Mouse (Mus musculus) gastrocnemius, postnatal 4 days (tissue): ENCODE measurements around the gene Tmed2. TPM values are rescaled to one million over a fixed set of nuclear protein-coding genes. Genes with fewer than 3 reads are reported as not detected.
"Not testable (repeated sequence)": the region's sequence is repeated elsewhere in the genome, so short reads cannot be mapped to it uniquely, and the experiment has no call there.

Experiments
- DNase-seq, 2 experiments: peaks; one replicate each; pipeline ENCODE4 v3.0.0; 2021 to 2022; ENCODE audit warnings: low spot score in 2 of 2, mixed read lengths in 2 of 2
- total RNA-seq, 2 experiments: library from RNA; stranded (reverse); gene quantifications; 2 replicates each; pipeline ENCODE4 v1.2.3; 2021

Tmed2 gene
- total RNA-seq, 2 experiments from 2014 or later: 174 to 192 TPM

DNA sequence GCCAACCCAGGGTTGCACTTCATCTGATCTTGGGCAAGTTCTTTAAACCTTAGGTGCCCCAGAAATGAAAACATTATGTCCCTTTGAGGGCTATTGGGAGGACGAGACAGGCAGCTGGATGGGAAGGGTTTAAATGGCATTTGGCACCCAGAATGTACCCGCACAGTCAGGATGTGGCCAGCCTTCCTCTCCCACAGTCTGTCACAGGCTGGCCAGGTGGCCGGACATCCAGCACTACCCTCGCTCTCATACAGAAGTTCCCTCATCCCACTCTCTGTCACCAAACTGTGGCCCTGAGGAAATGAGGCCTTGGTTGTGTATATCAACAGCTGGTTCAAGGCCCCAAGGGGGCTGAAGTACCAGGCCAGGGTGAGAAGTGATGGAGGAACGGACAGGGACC, 15.6 kb upstream of the Tmed2 start:
- no peak for DNase-seq

DNA sequence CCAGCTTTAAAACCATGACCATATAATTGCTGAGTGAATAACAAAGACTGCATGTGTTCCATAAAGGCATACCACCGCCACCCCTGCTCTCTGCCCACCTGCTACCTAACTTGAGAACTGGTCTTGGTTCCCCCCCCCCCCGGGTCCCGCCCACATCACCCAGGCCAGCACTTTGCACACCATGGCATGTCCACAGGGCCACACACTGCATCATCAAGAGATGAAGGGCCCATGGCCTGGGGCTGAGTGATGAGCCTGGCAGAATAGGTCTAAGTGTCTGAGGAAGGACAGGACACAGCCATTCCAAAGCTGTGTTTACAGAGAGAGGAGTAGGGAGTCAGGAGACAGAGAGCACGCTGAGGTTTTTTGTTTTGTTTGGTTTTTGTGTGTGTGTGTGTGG, 12.1 kb upstream of the Tmed2 start:
- no peak for DNase-seq

DNA sequence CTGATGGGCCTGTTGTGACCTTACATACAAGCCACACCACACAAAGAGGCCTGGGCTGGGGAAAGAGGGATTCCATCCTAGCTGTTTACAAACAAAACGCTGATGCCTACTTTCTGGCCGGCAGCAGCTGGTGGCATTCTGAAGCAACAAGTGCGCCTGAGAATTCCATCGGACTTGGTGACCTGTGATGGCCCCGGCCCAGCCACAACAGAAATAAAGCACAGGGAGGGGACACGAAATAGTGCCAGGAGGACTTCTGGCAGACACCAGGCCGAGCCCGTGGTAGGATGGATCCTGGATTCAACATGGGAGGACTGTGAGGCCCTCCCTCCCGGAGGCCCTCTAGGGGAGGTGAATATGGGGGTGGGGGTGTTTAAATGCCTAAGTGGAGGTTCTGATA, 11.7 kb upstream of the Tmed2 start:
- DNase-seq: peak in 1 of 2 experiments; percentile 38

DNA sequence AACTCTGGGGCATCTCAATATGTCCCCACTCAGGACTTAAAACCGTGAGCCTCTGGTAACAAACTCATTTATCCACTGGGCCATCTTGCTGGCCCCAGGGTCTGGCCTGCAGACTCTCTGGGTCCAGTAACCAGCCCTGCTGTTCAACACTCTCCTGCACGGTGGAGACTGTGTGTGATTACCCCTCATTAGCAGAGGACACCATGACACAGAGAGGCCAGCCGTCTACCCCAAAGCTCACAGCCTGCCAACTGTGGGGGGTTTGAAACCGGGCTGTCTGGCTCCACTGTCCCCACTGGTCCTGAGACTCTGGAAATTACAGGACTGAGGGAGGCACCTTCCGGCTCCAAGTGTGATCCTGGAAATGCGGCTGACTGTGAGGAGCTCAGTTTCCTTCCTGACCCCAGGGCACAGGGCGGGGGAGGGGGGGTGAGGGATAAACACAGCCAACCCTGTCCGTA, 11.3 kb upstream of the Tmed2 start:
- DNase-seq: no peak

- no peak for DNase-seq
These were observed 10.8 kb upstream of the Tmed2 start for GRCm38 (mm10) chr5:124529697-124530096.

- DNase-seq: peak; percentile 76 to 86
These were observed 9.6 kb upstream of the Tmed2 start, which contains the start of gene Rilpl1 for GRCm38 (mm10) chr5:124530655-124531582. TSS of gene Rilpl1 (minus strand) at chr5:124531391.

GRCm38 (mm10) chr5:124531583-124531930, 8.9 kb upstream of the Tmed2 start:
- no peak for DNase-seq

DNA sequence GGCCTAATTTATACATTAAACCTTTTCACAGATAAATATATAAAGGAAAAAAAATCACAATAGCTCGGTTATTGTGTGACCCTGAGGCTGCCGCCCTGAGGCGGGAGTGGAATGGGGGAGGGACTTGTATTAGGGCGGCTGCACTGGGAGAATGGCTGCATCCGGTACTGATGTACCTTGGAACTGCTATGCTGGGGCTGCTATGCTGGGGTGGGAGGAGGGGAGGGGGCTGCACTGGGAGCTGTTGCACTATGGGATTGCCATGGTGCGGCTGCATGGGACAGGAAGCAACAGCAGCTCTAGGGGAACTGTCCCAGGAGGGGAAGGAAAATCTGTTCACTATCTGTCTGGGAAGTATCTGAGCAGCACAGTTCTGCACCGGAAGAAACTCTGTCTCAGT, 8.0 kb upstream of the Tmed2 start:
- no peak for DNase-seq

GRCm38 (mm10) chr5:124535016-124535415, 5.5 kb upstream of the Tmed2 start:
- no peak for DNase-seq

DNA sequence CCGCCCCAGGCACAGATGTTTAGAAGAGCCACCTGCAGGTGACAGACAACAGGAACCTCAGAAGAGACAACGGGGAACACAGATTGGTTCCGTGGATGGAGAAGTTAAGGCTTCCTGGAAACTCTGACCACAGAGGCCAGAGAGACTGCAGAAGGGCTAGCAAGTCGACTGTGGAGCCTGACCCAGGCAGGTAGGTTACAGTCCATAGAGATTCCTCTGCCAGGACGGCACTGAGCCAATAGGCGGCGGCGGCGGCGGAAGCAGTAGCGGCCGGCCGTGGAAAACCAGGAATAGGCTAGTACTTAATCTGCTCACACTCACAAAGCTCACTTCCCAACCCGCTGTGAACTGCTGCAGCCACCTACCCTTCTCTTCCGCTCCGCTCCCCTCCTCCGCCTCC, 3.7 kb upstream of the Tmed2 start:
- DNase-seq: peak in 1 of 2 experiments; percentile 37

GRCm38 (mm10) chr5:124538813-124539792, 1.4 kb upstream of the Tmed2 start:
- no peak for DNase-seq

GRCm38 (mm10) chr5:124539905-124540304, 590 bp upstream of the Tmed2 start:
- no peak for DNase-seq

DNA sequence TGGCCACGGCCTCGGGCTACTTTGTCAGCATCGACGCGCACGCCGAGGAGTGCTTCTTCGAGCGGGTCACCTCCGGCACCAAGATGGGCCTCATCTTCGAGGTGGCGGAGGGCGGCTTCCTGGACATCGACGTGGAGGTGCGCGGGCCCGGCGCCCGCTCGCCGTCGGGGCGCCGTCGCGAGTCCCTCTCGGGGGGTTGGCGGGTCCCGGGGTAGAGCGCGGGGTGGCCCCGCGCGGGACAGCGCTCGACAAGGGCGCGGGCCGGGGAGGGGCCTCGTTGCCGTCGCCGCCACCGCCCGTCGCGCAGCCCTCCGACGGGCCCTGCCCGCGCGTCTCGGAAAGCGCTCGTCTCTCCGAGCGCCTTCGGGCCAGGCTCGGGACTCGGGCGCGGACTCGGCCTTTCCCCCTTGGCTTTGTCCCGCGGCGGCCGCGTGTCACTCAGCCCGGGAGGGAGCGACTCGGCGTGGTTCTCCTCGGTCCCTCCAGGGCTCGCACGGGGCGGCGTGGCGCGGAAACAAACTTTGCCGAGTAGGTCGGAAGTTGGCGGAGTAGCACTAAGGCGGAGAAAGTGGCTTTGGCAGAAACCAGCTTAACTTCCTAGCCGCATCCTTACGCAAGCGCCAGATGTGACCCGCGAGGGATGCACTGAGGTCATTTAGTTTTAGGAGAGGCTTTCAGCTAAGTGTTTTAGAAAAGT, 558 bp downstream of the Tmed2 start:
- DNase-seq: peak; percentile 61 to 86

DNA sequence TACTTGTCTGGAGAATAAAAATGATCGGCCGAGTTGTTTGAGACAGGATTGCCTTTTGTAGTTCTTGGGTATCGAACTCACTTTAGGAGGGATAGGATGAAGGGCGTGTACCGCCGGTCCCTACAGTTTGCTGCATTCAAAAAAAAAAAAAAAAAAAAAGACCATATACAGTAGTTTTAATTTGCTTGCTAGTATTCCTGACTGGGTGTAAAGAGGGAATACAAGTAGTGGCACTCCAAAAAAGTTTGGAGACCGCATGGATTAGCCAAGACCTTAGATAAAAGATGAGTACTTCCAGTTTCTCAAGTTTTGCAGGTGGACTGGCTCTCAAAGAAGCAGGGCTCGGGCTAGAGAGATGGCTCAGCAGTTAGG, 1.1 kb downstream of the Tmed2 start:
- no peak for DNase-seq

GRCm38 (mm10) chr5:124550737-124551136, 10.2 kb downstream of the Tmed2 start:
- DNase-seq: not testable (repeated sequence)

- DNase-seq: not testable (repeated sequence)
These were observed 11.0 kb downstream of the Tmed2 start for GRCm38 (mm10) chr5:124551349-124552093.

DNA sequence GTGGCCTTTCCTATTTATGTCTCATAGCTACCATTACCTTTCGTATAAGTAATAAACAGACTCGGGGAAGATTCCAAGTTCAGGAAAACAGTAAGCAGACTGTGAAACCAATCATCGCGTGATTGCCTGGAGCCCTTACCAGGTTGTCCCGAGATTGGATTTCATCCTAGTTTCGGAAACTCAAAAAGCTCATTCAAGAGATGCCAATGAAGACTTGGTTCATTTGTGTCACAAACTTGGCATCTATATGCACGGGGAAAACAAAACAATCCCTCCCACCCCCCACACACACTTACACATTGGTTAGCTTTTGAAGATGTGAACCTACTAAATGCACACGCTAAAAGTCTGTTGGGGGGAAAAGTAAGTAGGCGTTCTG, 11.6 kb downstream of the Tmed2 start:
- no peak for DNase-seq

DNA sequence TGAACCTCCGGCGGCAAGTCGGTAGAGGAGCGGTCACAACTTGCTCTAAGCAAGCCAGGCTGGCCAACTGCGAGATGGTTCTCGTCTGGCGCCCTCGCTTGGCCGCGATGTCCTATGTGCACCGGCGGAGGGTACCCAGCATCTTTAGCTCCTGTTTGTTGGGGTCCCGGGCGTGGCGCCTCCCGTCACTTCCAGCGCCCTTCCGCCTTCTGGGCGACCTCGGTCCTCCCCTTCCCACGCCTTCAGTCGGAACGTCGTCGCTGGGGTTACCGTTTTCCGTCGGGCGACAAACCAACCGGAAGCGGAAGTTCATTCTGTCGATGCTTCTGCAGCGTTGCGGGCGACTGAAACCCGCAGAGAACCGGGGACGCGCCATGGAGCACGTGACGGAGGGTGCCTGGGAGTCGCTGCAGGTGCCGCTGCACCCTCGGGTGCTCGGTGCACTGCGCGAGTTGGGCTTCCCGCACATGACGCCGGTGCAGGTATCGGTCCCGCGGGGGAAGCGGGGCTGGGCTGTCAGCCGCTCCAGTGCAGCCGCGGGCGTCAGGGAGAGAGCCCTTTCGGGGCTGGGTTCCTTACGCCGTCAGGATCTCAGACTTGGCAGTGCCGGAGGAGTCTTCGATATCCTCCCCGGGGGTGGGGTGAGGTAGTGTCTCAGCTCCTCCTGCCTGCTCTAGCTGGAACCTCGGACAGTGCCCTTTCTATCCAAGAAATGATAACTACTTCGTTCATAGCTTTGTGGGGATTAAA, 12.2 kb downstream of the Tmed2 start, which contains the start of gene Ddx55:
Ddx55 (plus strand) TSS at position 307 of the 750 bp plus-strand sequence.
- peak; percentile 86 to 89 for DNase-seq

GRCm38 (mm10) chr5:124553607-124554006, 13.1 kb downstream of the Tmed2 start:
- DNase-seq: no peak

DNA sequence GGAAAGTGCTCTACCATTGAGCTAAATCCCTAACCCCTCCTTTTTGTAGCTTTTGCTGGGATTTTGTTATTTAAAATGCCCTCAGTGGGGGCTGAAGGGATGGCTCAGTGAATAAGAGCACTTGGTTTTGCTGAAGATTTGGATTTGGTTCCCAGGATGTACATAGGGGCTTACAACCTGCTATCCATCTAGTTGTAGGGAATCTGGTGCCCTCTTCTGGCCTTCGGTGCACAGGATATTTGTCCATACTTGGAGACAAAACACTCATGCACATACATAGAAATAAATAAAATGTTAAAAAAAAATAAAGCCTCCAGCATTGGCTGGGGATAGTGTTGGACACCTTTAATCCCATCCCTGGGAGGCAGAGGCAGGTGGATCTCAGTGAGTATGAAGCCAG, 14.7 kb downstream of the Tmed2 start:
- no peak for DNase-seq
